Mouse (Mus musculus): ENCODE measurements around the gene Nthl1.

Gene Nthl1

DNA sequence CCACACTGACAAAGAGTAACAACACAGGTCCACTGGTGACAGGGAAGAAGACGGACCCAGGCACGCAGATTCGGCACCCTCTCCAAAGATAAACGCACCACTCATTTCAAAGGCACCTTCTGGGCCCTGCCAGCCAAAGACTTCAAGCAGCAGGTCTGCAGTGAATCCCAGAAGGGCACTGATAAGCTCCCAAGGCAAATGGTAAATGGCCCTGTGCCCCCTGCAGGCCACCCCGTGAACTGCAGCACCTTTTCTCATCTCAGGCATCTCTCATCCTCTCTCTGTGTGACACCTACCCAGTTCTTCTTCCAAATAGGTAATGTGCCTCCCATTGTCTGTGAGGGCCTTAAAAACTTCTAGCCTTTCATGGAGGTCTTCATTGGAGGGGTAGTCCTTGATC is 3.8 kb upstream of the Nthl1 start:
- DNase-seq (ENCODE audit: low read depth, low spot score): peak; percentile 62

DNA sequence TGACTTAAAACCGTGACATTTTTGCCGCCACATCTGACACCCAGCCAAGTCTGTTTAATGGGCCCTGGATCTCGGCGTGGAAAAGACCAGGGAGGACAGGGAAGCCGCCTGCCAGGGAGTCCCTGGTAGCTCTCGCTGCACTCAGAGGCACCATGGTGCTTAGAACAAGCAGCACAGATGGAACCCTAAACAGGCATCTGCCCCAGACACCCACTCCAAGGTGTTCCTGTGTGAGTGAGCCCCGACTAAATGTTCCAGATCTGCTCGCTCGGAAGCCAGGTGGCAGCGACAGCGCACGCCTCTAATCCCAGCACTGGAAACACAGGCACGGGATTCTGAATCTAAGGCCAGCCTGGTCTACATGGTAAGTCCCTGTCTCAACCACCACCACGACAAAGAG is 2.4 kb upstream of the Nthl1 start:
- DNase-seq (ENCODE audit: low read depth, low spot score): no peak

- no peak for DNase-seq (ENCODE audit: low read depth, low spot score)
These were observed 451 bp downstream of the Nthl1 start for GRCm38 (mm10) chr17:24632813-24633449.

DNA sequence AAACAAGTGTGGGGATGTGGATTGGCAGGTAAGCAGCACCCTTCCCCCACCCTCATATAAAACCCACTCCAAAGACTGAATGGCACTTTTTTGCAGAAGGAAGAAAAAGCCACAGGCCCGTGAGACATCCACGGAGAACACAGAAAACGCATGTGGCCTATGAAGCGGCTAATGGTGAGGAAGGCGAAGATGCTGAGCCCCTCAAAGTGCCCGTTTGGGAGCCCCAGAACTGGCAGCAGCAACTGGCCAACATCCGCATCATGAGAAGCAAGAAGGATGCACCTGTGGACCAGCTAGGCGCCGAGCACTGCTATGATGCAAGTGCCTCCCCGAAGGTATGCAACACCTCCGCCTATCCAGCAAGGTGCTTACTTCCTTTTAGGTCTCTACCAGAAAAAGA is 1.4 kb downstream of the Nthl1 start:
- DNase-seq (ENCODE audit: low read depth, low spot score): no peak

GRCm38 (mm10) chr17:24635024-24635423 is 2.5 kb downstream of the Nthl1 start:
- DNase-seq (ENCODE audit: low read depth, low spot score): no peak

DNA sequence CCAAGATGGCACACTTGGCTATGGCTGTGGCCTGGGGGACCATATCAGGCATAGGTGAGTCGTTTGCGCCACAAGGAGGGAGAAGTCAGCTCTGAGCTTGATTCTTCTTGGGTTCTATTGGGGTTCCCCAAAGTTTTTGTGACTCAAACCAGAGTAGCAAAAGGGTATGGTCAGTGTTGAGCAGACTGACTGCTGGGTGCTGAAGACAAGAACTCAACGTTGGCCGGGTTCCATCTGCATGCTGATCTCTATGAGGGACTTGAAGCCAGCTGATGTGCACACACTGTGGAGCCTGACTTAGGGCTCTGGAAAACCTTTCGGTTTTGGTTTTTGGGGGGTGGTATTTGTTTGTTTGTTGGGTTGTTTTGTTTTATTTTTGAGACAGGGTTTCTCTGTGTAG is 3.2 kb downstream of the Nthl1 start:
- DNase-seq (ENCODE audit: low read depth, low spot score): no peak

DNA sequence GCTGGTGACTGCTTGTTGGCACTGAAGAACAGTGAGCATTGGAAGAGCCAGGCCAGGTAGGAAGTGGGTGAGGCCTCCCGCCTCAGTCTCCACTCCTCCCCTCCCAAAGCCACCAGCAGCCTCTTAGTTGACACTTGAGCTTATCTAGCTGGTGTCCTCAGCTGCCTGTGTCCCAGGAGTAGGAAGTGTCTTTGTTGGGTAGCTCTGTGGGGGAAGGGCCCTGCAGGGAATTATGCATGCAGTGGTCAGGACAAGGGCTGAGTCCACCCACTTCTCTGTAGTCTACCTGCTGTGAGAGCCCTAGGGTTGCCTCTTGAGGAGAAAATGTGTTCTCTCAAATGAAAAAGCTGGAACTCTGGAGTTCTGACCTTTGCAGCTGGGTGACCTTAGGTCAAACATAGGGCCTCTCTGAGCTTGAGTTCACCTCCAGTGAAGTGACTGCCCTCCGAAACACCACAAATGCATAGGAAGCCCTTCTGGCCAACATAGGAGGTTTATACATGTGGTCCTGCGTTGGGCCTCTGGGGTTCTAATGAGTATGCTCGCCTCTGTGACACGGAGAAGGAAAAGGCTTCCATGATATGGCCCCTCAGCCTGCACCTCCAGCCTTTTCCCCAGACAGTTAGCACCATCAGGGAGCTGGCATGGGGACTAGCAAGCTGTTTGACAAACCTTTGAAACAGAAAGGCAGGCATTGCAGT is 4.5 kb downstream of the Nthl1 start:
- no peak for DNase-seq (ENCODE audit: low read depth, low spot score)

GRCm38 (mm10) chr17:24638214-24638613 is 5.7 kb downstream of the Nthl1 start:
- no peak for DNase-seq (ENCODE audit: low read depth, low spot score)

- no peak for DNase-seq (ENCODE audit: low read depth, low spot score)
These were observed 6.4 kb downstream of the Nthl1 start for GRCm38 (mm10) chr17:24638840-24639239.

DNA sequence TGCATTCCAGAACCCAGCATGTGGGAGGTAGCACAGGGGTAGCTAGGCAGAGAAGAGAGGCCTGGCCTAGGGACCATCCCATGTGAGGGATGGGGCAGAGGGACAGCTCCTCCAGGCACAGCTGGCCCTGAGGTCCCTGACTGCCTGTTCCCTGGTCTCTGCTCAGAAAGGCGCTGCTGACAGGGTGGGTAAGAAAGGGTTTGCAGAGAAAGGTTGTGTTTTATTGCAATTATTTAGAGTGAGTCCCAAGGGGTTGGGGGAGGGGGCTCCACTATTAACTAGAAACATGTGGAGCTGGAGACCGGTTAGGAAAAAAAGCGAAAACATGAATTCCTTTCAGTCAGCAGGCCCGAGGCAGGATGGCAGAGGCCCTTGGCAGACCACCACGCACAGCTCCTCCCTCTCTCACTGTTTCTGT is 7.1 kb downstream of the Nthl1 start:
- DNase-seq (ENCODE audit: low read depth, low spot score): peak; percentile 87

DNA sequence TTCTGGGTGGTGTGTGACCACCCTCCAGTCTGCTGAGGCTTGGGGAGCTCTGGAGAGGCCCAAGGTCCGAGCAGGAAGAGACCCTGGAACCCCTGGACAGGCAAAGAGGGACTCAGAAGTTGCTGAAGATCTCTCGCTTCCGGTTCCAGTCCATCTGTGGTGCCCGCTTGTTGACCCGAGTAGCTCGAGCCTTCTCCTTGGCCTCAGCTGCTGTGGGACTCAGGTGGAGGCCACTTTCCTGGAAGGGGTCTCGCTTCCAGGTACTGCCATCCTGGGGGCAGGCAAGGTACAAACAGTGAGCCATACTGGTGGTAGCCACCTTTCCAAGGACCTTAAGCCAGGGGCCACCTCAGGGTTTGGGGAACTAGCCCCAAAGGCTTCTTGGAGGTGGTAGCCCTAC is 7.6 kb downstream of the Nthl1 start:
- no peak for DNase-seq (ENCODE audit: low read depth, low spot score)

- DNase-seq (ENCODE audit: low read depth, low spot score): no peak
These were observed 8.1 kb downstream of the Nthl1 start for GRCm38 (mm10) chr17:24640581-24640980.

DNA sequence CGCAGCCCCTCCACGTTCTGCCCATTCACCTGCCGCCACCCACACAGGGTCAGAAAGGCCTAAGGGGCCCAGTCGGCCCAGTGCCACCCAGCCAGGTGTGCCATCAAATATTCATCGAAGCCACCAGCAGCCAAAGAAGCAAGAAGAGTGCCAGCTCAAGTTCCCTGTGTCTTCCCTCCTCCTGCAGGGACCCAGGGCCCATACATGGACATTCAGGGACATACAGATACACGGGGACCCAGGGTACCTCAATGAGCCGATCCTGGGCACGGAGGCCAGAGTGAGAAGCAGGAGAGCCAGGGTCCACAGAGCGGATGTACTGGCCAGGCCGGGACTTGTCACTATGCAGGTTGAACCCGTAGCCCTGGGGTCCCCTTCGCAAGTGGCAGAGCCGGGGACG is 9.5 kb downstream of the Nthl1 start:
- DNase-seq (ENCODE audit: low read depth, low spot score): no peak

DNA sequence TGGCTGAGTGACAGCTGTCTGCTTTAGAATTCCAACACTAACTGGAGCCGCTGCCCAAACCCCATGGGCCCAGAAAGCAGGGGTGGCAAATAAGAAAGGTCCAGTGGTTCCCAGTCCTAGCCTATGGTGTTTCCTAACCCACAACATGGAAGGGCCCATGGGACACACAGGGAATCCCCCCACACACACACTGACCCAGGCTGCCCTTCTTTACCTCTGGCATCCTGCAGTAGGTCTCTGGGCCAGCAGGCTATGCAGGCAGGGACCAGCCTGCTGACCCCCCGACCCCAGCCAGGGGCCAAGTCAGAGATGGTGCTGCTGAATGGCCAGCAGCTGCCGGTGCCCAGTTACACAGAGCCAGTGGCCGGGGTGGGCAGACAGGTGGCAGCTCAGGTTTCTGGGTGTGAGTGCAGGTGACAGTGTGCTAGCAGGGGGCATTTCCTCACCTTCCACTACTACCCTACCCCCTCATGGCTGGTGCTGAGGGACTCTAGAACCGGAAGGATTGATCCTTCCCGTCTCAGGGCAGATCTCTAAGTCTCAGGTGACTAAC is 10.4 kb downstream of the Nthl1 start:
- DNase-seq (ENCODE audit: low read depth, low spot score): no peak

DNA sequence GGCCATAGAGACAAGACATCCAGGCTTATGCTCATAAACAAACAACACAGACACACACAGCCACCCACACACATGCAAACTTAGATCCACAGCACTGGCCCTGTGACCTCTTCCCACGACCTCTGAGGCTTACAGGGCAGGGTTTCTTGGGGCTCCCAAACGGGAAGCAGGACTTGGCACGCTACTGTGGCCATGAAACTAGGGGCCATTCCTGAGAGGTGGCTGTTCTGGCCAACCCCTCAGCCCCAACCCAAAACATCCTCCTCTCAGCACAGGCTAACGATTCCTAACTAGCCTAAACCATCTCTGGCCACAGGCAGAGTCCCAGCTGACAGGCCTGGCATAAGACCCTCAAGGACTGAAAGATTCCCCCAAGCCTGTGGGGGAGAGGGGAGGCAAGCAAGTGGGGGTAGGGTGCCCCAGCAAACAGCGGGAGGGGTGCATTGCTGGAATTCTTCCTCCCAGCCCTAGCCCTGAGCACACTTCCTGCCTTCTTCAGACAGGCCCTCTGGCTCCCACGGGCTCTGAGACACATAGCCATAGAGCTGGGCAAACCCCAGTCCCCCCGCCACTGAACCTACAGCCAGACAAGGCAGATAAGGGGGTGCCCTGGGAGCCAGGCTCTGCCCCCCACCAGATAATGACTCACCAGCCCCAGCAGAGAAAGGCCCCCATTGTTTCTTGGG is 11.7 kb downstream of the Nthl1 start:
- no peak for DNase-seq (ENCODE audit: low read depth, low spot score)

DNA sequence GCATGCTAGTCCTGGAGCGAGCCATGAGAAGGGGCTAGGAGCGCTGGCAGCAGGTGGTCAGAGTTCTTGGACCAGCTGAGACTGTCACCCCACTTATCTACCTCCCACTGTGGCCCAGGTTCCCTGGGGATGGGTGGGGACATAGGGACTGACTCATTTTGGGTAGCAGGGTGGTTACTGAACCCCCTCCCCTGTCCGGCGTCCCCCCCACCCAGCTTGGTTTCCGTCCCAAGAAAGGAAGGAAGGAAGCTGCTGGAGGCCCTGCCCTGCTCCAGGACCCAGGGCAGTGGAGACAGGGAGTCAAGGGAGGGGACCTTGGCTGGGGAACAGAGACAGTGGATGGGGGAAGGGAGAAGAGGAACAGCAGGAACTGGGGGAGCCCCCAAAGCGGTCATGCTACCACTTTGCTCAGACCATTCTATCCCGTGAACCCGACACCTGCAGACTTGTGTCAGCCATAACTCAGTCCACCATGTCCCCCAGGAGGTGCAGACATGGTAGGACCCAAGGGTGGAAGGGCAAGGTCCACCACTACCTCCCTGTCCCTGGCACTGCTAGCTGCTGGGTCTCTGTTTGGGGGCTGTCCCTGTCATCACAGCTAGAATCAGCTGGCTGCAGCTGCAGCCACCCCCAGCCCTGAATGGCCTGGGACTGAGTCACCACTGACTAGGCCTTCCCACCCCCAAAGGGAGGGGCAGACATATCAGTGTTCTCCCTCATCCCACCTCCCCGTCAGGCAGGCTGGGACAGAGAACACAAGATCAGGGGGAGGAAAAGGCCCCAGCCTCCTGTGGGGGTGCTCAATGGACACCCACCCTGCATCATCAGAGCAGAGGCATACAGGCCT is 12.6 kb downstream of the Nthl1 start:
- no peak for DNase-seq (ENCODE audit: low read depth, low spot score)

GRCm38 (mm10) chr17:24645916-24646315 is 13.4 kb downstream of the Nthl1 start:
- DNase-seq (ENCODE audit: low read depth, low spot score): no peak

GRCm38 (mm10) chr17:24646381-24646780 is 13.9 kb downstream of the Nthl1 start:
- DNase-seq (ENCODE audit: low read depth, low spot score): no peak

GRCm38 (mm10) chr17:24647493-24647892 is 15.0 kb downstream of the Nthl1 start:
- DNase-seq (ENCODE audit: low read depth, low spot score): no peak

GRCm38 (mm10) chr17:24648731-24649377 is 16.4 kb downstream of the Nthl1 start:
- no peak for DNase-seq (ENCODE audit: low read depth, low spot score)

DNA sequence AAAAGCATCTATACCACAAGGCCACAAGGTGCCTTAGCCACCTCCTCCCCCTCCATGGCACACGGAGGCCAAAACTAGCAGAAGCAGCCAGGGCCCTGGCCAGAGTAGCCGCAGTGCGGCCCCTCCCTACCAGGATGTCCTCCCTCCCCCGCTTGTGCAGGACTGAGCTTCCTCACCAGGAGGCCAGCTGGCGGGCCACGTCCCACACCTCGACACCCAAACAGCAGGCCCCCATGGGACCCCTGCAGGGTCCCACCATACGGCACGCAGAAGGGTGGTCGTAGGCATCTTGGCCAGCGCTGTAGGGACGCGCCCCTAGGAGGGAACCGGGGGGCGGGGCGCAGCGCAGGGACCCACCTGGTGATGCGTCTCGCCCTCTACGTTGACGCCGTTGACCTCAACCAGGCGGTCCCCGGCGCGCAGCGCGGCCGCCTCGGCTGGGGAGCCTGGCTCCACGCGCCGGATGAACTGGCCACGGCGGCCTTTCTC is 17.1 kb downstream of the Nthl1 start:
- DNase-seq (ENCODE audit: low read depth, low spot score): no peak
